9 mouse cellular contexts compared by ENCODE assay signal in genomic region chr16:90656571-90657011, GRCm38 (mm10).
DNase-seq lines count a peak whose midpoint lies in the region; ATAC-seq and TF ChIP-seq lines count a peak whose summit lies in the region.
"Had no signal": no experiment of that assay in that cellular context is flagged by ENCODE, and none has a peak within 500 bp of the region (broad histone marks: within the 10 kb centered on the region; RNA-seq: fewer than 3 reads in every experiment).

No protein-coding gene starts in this region.

- 28% methylated on average over 16 of the region's 16 CpGs for WGBS in intestine, embryonic 14.5 days
- 41% methylated on average over 16 of the region's 16 CpGs for WGBS in intestine, postnatal 0 days
- WGBS in forebrain, embryonic 10.5 days = 55% methylated on average over 16 of the region's 16 CpGs
- 29% methylated on average over 16 of the region's 16 CpGs for WGBS in kidney, embryonic 14.5 days

- 0 out of 2 replicates have a peak, but pooled peaks cover 7% of the 10 kb centered on the region for H3K4me1 ChIP-seq in intestine, embryonic 14.5 days (replicated peaks; ENCODE audit: control insufficient read depth, insufficient read depth, low read length)
- H3K4me1 ChIP-seq in intestine, postnatal 0 days (replicated peaks; ENCODE audit: control insufficient read depth, insufficient read depth, low read length) = no peaks in the 10 kb centered on the region
- peaks cover 26% of the 10 kb centered on the region for H3K4me1 ChIP-seq in forebrain, embryonic 10.5 days
- H3K4me1 ChIP-seq in kidney, embryonic 14.5 days (ENCODE audit: control insufficient read depth, insufficient read depth, low read length) = peaks cover 5% of the 10 kb centered on the region; the same call in 1 of the 2 replicates
- H3K4me1 ChIP-seq: liver, embryonic 13.5 days had no signal

- no peak overlapping the region for H3K27ac ChIP-seq in intestine, embryonic 14.5 days (ENCODE audit: low read depth)
- no peak overlapping the region for H3K27ac ChIP-seq in intestine, postnatal 0 days (ENCODE audit: low read depth, low read length)
- peak overlapping the region; percentile 68 for H3K27ac ChIP-seq in forebrain, embryonic 10.5 days
- no peak overlapping the region for H3K27ac ChIP-seq in kidney, embryonic 14.5 days (ENCODE audit: low read depth, low read length)
- H3K27ac ChIP-seq: liver, embryonic 13.5 days had no signal

- no peaks in the 10 kb centered on the region for H3K9me3 ChIP-seq in intestine, embryonic 14.5 days (ENCODE audit: control insufficient read depth, low read length)
- H3K9me3 ChIP-seq in intestine, postnatal 0 days (ENCODE audit: control insufficient read depth) = no peaks in the 10 kb centered on the region
- peaks cover 6% of the 10 kb centered on the region; the same call in 1 of the 2 replicates for H3K9me3 ChIP-seq in forebrain, embryonic 10.5 days
- H3K9me3 ChIP-seq in kidney, embryonic 14.5 days (ENCODE audit: control insufficient read depth, low read length) = no peaks in the 10 kb centered on the region
- H3K9me3 ChIP-seq: liver, embryonic 13.5 days had no signal

- H3K27me3 ChIP-seq in intestine, embryonic 14.5 days (replicated peaks; ENCODE audit: control insufficient read depth, insufficient read depth, low read length) = no peaks in the 10 kb centered on the region
- no peaks in the 10 kb centered on the region for H3K27me3 ChIP-seq in intestine, postnatal 0 days (replicated peaks; ENCODE audit: control insufficient read depth, insufficient read depth, low read length)
- H3K27me3 ChIP-seq in forebrain, embryonic 10.5 days (ENCODE audit: poor library complexity, severe bottlenecking) = no peaks in the 10 kb centered on the region
- H3K27me3 ChIP-seq in kidney, embryonic 14.5 days (ENCODE audit: control insufficient read depth, insufficient read depth, low read length) = no peaks in the 10 kb centered on the region
- H3K27me3 ChIP-seq: liver, embryonic 13.5 days had no signal

- H3K4me2 ChIP-seq in intestine, embryonic 14.5 days (ENCODE audit: low read length) = no peak overlapping the region
- H3K4me2 ChIP-seq in intestine, postnatal 0 days (replicated peaks; ENCODE audit: low read depth) = no peak overlapping the region
- H3K4me2 ChIP-seq in kidney, embryonic 14.5 days (replicated peaks; ENCODE audit: low read depth, low read length) = no peak overlapping the region
- H3K4me2 ChIP-seq: liver, embryonic 13.5 days had no signal

- DNase-seq in intestine, embryonic 14.5 days (ENCODE audit: low spot score) = peak; percentile 57
- peak; percentile 40 for DNase-seq in forebrain, embryonic 10.5 days (ENCODE audit: extremely low spot score, low spot score)
- DNase-seq in neural tube, embryonic 10.5 days (ENCODE audit: extremely low spot score, low spot score) = peak; percentile 57
- no peak for DNase-seq in spleen, postnatal 4 days (ENCODE audit: low spot score in 2 of 2)
- no peak for DNase-seq in adrenal gland, adult 2 months
- no peak for DNase-seq in adrenal gland, postnatal 10 days
- DNase-seq: liver, embryonic 13.5 days had no signal

- no peak for ATAC-seq in intestine, embryonic 14.5 days (replicated peaks; ENCODE audit: low FRiP score, low TSS enrichment, low read depth)
- ATAC-seq in intestine, postnatal 0 days = no peak
- peak; percentile 58 for ATAC-seq in kidney, embryonic 14.5 days (ENCODE audit: low FRiP score, low TSS enrichment)

- H3K4me3 ChIP-seq in intestine, embryonic 14.5 days (ENCODE audit: low read depth, low read length) = no peak overlapping the region
- no peak overlapping the region for H3K4me3 ChIP-seq in intestine, postnatal 0 days (ENCODE audit: low read depth, low read length)
- H3K4me3 ChIP-seq in forebrain, embryonic 10.5 days = no peak overlapping the region
- H3K4me3 ChIP-seq in kidney, embryonic 14.5 days (ENCODE audit: low read length) = no peak overlapping the region
- H3K4me3 ChIP-seq: liver, embryonic 13.5 days had no signal

- no peak for TF ChIP-seq CTCF in intestine, postnatal 0 days (IDR thresholded peaks at IDR 0.05; ENCODE audit: low read depth)

- H3K36me3 ChIP-seq in intestine, embryonic 14.5 days (ENCODE audit: control insufficient read depth, insufficient read depth, low read length) = no peaks in the 10 kb centered on the region
- no peaks in the 10 kb centered on the region for H3K36me3 ChIP-seq in intestine, postnatal 0 days (ENCODE audit: control insufficient read depth, insufficient read depth)
- H3K36me3 ChIP-seq in forebrain, embryonic 10.5 days (replicated peaks) = no peaks in the 10 kb centered on the region
- no peaks in the 10 kb centered on the region for H3K36me3 ChIP-seq in kidney, embryonic 14.5 days (ENCODE audit: control insufficient read depth, insufficient read depth, low read length)
- H3K36me3 ChIP-seq: liver, embryonic 13.5 days had no signal

- no peak overlapping the region for H3K9ac ChIP-seq in intestine, embryonic 14.5 days (ENCODE audit: low read length)
- no peak overlapping the region for H3K9ac ChIP-seq in intestine, postnatal 0 days (ENCODE audit: low read depth, low read length)
- no peak overlapping the region for H3K9ac ChIP-seq in kidney, embryonic 14.5 days (ENCODE audit: low read depth, low read length)
- H3K9ac ChIP-seq: liver, embryonic 13.5 days had no signal

Comparison
In these comparisons a context has a peak if more than half of its experiments do, and no peak if none do; other contexts are left out.
1. DNase-seq: peak in intestine, embryonic 14.5 days (single experiment), forebrain, embryonic 10.5 days (single experiment) and neural tube, embryonic 10.5 days (single experiment); none in spleen, postnatal 4 days (0 of 2), adrenal gland, adult 2 months (single experiment) and adrenal gland, postnatal 10 days (single experiment).